Mouse (Mus musculus) midbrain, embryonic 10.5 days (tissue): ENCODE measurements around the gene Slf2. TPM values are rescaled to one million over a fixed set of nuclear protein-coding genes. Genes with fewer than 3 reads are reported as not detected.

Experiments
- DNase-seq: peaks from one replicate; pipeline ENCODE4 v3.0.0-alpha.2; 2017; ENCODE audit warnings: low spot score
- H3K27ac ChIP-seq: fragments of 300-500 bp; sonication (generic); replicated peaks from 2 replicates; pipeline ENCODE4 v1.5.1; 2016; ENCODE audit warnings: mild to moderate bottlenecking
- H3K27me3 ChIP-seq: fragments of 300-500 bp; sonication (generic); 2 replicates; pipeline ENCODE4 v1.6.1; 2016; ENCODE audit warnings: low read depth, mild to moderate bottlenecking; ENCODE audit not compliant: poor library complexity, severe bottlenecking
- H3K36me3 ChIP-seq: fragments of 300-500 bp; sonication (generic); 2 replicates; pipeline ENCODE4 v1.6.1; 2016; ENCODE audit warnings: mild to moderate bottlenecking, moderate library complexity
- H3K4me1 ChIP-seq: fragments of 300-500 bp; sonication (generic); 2 replicates; pipeline ENCODE4 v1.6.1; 2016
- H3K4me3 ChIP-seq: fragments of 300-500 bp; sonication (generic); 2 replicates; pipeline ENCODE4 v1.5.1; 2016; ENCODE audit warnings: mild to moderate bottlenecking, moderate library complexity
- H3K9me3 ChIP-seq: fragments of 300-500 bp; sonication (generic); replicated peaks from 2 replicates; pipeline ENCODE4 v1.6.1; 2016; ENCODE audit warnings: mild to moderate bottlenecking
- WGBS: fragments of 180-500 bp; shearing (Covaris S2); methylation state at CpG from one replicate; pipeline ENCODE4 v1.1.7; 2016; 5-methylcytosine and 5-hydroxymethylcytosine counted together
- polyA plus RNA-seq: library from polyadenylated mRNA; unstranded; fragments of >200 nt; fragmentation: Nextera tagmentation; extraction: Ambion mirVana; gene quantifications from 2 replicates; pipeline ENCODE4 v1.2.1, GENCODE M21; 2016

Gene Slf2
- polyA plus RNA-seq, 1 experiment from 2014 or later = 37.2 TPM

DNA sequence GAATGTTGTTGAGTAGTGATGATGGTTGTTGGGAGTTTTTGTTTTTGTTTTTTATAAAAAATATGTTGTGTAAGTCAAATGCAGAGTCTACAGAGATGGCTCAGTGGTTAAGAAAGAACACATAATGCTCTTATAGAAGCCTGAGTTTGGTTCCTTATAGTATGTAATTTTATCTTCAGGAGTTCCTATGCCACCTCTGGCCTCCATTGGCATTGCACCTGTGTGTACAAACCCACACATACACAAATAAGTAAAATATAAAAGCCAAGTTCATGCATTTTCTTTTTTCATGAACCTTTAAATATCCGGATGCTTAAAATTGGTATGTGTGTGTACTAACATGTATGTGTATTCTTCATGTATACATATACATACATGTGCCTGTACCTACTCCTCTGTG is 35.0 kb downstream of the Slf2 start:
- Histone ChIP-seq H3K36me3 (peaks cover 97% of the 10 kb centered on the region), H3K9me3 (no peaks in the 10 kb centered on the region), H3K4me3 (no peak overlapping the region), H3K27me3 (no peaks in the 10 kb centered on the region), H3K4me1 (no peaks in the 10 kb centered on the region), H3K27ac (no peak overlapping the region)
- 93% methylated on average over 1 of the region's 1 CpGs for WGBS
- no peak for DNase-seq

DNA sequence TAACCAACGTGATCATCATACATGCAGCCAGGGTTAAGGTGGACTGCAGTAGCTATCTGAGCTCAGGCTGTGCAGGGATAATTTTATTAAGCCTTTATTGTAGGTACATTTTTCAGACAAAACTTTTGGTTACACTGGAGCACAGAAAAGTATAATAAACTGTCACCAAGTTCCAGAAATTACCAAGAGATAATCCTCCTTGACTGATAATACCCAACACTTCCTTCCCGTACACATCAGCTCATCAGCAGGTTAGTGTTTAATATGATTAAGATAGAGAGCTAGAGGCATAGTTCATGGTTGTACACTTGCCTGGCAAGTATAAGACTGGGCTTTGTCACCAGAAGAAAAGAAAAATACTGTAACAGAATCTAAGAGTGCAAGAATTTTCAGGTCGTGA is 37.4 kb downstream of the Slf2 start:
- Histone ChIP-seq H3K36me3 (peaks cover 97% of the 10 kb centered on the region), H3K4me1 (no peaks in the 10 kb centered on the region), H3K9me3 (no peaks in the 10 kb centered on the region), H3K4me3 (no peak overlapping the region), H3K27ac (no peak overlapping the region), H3K27me3 (no peaks in the 10 kb centered on the region)
- DNase-seq = no peak
- WGBS = 93% methylated on average over 3 of the region's 3 CpGs

DNA sequence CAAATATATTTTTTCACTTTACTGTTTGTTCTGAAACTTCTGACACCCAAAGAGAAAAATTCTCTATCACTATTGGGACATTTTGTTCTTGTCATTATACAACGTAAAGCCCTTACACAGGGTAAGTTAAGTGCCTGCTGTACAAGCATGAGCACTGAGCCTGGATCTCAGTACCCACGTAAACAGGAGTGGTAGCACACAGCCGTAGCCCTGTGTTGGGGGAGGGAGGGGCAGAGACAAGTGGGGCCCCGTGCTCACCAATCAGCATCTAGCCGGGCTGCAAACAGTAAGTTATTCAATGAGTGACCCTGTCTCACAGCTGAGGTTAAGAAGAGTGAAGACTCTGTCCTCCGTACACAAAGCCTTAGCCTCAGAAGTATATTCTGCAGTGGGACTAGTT is 45.7 kb downstream of the Slf2 start:
- no peaks in the 10 kb centered on the region for H3K9me3 ChIP-seq
- no peak overlapping the region for H3K27ac ChIP-seq
- no peaks in the 10 kb centered on the region for H3K27me3 ChIP-seq
- no peak for DNase-seq
- H3K4me3 ChIP-seq = no peak overlapping the region
- peaks cover 100% of the 10 kb centered on the region for H3K36me3 ChIP-seq
- H3K4me1 ChIP-seq = no peaks in the 10 kb centered on the region
- 87% methylated on average over 6 of the region's 6 CpGs for WGBS

DNA sequence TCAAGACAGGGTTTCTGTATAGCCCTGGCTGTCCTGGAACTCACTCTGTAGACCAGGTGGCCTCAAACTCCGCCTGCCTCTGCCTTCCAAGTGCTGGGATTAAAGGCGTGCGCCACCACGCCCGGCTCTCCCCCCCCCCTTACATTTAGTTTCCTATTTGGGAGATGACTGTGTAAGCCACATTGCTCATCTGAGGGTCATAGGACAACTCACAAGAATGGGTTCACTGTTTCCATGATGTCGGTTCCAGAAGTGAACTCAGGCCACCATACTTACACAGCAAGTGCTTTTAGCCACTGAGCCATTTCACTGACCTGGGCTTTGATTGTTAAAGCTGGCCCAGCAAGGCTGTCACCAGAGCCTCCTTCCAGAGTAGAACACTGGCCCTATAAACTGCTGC is 46.2 kb downstream of the Slf2 start:
- Histone ChIP-seq H3K27me3 (no peaks in the 10 kb centered on the region), H3K36me3 (peaks cover 100% of the 10 kb centered on the region), H3K4me3 (no peak overlapping the region), H3K4me1 (no peaks in the 10 kb centered on the region), H3K9me3 (no peaks in the 10 kb centered on the region), H3K27ac (no peak overlapping the region)
- DNase-seq = no peak
- 91% methylated on average over 6 of the region's 6 CpGs for WGBS

DNA sequence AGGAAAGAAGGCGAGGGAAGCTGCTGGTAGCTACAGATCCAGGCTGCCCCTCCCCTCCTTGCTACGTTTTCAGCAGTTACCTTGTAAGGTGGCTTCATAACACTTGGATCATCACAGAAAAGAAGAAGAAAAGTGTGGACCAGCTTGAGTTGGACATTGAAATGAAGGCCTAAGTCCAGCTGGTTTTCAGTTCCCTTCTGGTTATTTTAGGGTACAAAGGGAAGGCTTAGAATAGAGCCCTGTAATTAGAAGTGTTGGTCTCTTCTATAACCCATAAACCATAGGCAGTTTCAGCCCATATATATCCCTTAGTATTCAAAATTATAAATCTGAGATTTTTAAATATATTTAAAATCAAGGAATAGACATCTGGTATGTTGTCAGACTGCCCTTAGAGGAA is 49.8 kb downstream of the Slf2 start:
- Histone ChIP-seq H3K4me3 (no peak overlapping the region), H3K4me1 (no peaks in the 10 kb centered on the region), H3K27me3 (no peaks in the 10 kb centered on the region), H3K27ac (no peak overlapping the region), H3K9me3 (no peaks in the 10 kb centered on the region), H3K36me3 (peaks cover 70% of the 10 kb centered on the region)
- WGBS = 96% methylated on average over 2 of the region's 2 CpGs
- DNase-seq = no peak

DNA sequence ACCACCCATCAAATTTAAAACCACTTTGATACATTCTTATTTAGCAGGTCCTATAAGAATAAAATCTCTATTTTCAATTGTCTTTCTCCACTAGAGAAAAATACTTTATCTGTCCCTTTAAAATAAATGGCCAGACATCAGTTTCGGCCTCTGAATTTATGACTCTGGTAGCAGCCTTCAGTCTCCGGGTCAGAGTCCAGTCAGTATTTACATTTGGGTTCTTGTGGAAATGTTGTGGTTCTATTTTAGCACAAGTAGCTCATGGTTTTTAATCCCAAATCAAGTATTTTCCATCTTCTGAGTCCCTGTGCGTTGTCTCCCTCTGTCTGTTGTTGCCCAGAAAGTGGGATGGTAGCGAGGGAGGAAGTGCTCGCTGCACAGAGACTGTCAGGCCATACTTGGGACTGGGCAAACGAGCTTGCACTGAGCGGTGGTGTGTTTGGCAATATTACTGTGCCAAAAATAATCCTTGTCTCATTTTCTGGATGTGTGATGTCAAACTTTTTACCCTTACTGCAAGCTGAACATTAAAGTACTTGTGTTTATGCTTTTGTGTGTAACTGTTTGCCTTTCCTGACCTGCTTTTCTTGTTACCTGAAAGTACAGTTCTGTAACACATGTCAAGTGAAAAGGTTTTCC is 51.6 kb downstream of the Slf2 start:
- Histone ChIP-seq H3K4me1 (no peaks in the 10 kb centered on the region), H3K9me3 (no peaks in the 10 kb centered on the region), H3K27ac (no peak overlapping the region), H3K36me3 (peaks cover 52% of the 10 kb centered on the region), H3K4me3 (no peak overlapping the region), H3K27me3 (peaks cover 12% of the 10 kb centered on the region)
- no peak for DNase-seq
- 92% methylated on average over 7 of the region's 7 CpGs for WGBS

DNA sequence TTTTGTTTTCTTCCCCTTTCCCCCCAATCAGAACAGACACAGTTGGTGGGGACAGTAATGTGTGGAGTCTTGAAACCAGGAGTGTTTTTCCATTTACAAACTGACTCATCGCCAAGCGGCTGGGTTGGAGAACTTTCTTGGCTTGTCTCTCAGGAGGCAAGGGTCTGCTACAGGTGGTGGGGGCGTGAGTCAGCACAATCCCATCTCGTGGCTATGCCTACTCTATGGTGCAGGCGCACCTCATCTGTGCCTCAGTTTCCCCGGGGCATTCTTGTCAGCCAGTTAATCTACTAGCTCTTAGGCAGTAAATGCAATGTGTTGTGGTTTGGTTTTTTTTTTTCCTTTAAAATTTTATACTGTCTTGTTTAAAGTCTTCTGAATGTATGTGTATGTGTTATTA is 52.4 kb downstream of the Slf2 start:
- Histone ChIP-seq H3K36me3 (peaks cover 44% of the 10 kb centered on the region), H3K27me3 (peaks cover 17% of the 10 kb centered on the region), H3K4me3 (no peak overlapping the region), H3K4me1 (peaks cover 7% of the 10 kb centered on the region), H3K9me3 (no peaks in the 10 kb centered on the region), H3K27ac (no peak overlapping the region)
- WGBS = 92% methylated on average over 6 of the region's 6 CpGs
- DNase-seq = no peak

DNA sequence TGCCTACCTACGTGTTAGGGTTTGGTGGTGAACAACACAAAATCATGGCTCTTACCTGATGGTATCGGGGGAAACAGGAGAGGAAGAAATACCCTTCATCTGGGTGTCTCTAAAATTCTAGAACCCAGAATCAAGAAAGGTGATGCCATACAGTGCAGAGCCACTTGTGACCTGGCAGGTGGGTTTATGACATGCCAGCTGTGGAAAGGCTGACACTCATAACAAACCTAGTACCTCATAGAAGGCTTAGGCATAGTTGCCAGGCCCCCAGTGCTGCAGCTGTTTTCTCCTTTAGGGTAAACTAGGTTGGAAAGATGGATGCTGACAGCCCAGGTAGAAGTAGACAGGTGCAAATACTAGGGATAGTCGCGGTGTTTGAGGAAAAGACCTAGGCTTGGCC is 53.5 kb downstream of the Slf2 start:
- no peaks in the 10 kb centered on the region for H3K9me3 ChIP-seq
- peaks cover 34% of the 10 kb centered on the region for H3K36me3 ChIP-seq
- H3K4me1 ChIP-seq = peaks cover 17% of the 10 kb centered on the region
- no peak overlapping the region for H3K4me3 ChIP-seq
- DNase-seq = no peak
- WGBS = 93% methylated on average over 4 of the region's 4 CpGs
- H3K27me3 ChIP-seq = peaks cover 23% of the 10 kb centered on the region
- no peak overlapping the region for H3K27ac ChIP-seq

DNA sequence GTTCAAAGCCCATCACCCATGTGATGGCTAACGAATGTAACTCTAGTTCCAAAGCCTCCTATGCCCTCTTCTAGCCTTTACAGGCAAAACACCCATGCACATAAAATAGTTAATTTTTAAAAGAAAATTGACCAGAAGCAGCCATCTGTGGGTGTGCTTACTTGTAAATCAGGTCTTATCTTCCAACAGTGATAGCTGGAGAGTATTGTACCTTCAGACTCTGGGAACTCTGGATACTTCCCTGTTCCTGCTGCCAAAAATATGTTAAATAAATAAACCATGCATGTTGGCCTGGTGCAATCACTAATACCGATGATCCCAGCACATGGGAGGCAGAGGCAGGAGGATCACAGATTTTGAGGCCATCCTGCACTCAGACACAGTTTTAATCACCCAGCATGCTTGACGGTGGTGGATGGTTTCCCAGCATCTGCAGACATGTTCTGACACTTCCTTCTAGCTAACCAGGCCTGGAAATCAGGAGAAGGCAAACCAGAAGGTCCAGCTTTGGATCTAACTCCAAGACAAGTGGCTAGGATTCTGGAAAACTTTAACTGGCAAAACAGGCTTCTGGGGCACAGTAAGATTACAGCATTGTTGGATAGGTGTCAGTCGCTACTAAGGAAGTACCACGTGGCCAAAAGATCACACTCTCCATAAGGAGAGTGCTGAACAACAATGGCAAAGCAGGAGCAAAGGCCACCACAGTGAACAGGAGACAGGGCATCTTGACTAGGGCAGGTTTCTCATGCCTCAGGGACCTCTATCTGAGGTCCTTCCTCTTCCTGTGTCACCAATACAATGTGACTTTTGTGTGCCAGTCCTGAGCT is 54.4 kb downstream of the Slf2 start:
- Histone ChIP-seq H3K4me1 (peaks cover 27% of the 10 kb centered on the region), H3K9me3 (no peaks in the 10 kb centered on the region), H3K36me3 (peaks cover 24% of the 10 kb centered on the region), H3K4me3 (no peak overlapping the region), H3K27me3 (peaks cover 31% of the 10 kb centered on the region), H3K27ac (no peak overlapping the region)
- DNase-seq = no peak
- 69% methylated on average over 5 of the region's 5 CpGs for WGBS

DNA sequence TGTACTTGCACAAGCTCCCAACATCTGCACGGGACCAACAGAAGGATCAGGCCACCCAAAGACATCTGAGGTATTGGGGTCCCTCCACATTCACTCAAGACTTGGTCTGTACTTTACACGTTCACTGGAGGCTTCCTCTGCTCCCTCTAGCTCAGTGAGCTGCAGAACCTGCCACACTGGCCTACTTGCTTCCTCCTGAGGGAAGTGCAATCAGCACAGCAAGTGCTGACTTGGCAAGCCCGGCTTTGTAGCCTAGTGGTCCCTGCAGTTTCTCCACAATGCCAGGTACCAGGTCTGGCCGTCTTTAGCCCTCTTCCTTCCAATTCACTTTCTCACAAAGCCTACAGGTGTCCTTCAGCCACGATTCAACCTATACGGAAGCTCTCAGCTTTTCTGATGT is 56.1 kb downstream of the Slf2 start:
- Histone ChIP-seq H3K9me3 (no peaks in the 10 kb centered on the region), H3K27me3 (peaks cover 40% of the 10 kb centered on the region), H3K4me1 (peaks cover 42% of the 10 kb centered on the region), H3K4me3 (no peak overlapping the region), H3K27ac (no peak overlapping the region), H3K36me3 (peaks cover 8% of the 10 kb centered on the region)
- 79% methylated on average over 6 of the region's 6 CpGs for WGBS
- no peak for DNase-seq

DNA sequence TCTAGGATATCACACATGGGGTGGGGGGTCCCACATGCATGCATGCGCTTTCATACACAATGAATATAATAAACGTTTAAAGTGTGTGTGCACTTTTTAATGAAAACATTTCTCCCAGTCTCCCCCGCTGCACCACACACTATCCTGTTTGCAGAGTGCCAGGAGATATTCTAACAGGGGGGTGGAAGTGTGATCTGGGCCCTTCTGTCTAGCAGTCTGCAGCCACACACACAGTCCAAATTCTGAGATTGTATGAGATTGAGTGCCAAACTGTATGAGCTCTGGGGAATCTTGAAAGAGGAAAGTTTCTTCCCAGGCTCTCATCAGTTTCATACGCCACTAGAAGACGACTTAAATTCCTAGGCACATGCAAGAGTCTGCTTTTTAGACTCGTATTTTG is 56.9 kb downstream of the Slf2 start:
- H3K9me3 ChIP-seq = no peaks in the 10 kb centered on the region
- 58% methylated on average over 6 of the region's 6 CpGs for WGBS
- no peak for DNase-seq

DNA sequence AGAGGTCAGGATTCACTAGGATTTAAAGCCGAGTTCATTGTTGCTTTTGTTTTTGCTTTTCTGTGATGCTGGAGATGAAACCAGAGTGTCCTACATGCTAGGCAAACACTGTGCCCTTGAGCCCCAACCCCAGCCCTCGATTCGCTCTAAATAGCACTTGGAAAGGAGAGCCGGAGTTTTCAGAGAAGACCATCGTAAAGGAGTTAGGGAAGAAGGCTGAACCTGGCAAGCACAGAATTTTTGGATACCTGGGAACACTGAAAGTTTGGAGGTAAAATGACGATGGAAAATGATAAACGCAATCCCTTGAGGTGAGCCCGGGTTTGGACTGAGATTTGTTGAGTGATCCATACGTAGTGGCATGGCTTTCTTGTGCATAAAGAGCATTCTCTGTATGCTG is 57.4 kb downstream of the Slf2 start:
- WGBS = 27% methylated on average over 9 of the region's 9 CpGs
- Histone ChIP-seq H3K9me3 (no peaks in the 10 kb centered on the region), H3K4me1 (peaks cover 50% of the 10 kb centered on the region), H3K27ac (peak overlapping the region; percentile 89; the same call in 1 of the 2 replicates), H3K27me3 (peaks cover 40% of the 10 kb centered on the region), H3K4me3 (peak overlapping the region; percentile 81), H3K36me3 (peaks cover 11% of the 10 kb centered on the region; the same call in 1 of the 2 replicates)
- DNase-seq = no peak

More for the DNA sequence above, 56.9 kb downstream of the Slf2 start:
- Histone ChIP-seq H3K4me3 (no peak overlapping the region), H3K36me3 (peaks cover 8% of the 10 kb centered on the region; the same call in 1 of the 2 replicates), H3K4me1 (peaks cover 50% of the 10 kb centered on the region), H3K27ac (no peak overlapping the region), H3K27me3 (peaks cover 40% of the 10 kb centered on the region)
